Mouse (Mus musculus) small intestine, adult 2 months (tissue): ENCODE results near the gene Creb5.

Source experiments
- CTCF ChIP-seq: fragments of 200-500 bp; IDR thresholded peaks from 2 replicates; pipeline ENCODE4 v1.5.1; 2012; ENCODE audit warnings: low read depth, mild to moderate bottlenecking, control low read depth, inconsistent platforms, low read length, moderate library complexity, mixed read lengths; ENCODE audit not compliant: insufficient replicate concordance, insufficient read length; ENCODE audit errors: extremely low read depth
- POLR2A ChIP-seq: fragments of 200-500 bp; IDR thresholded peaks from 2 replicates; pipeline ENCODE4 v1.6.1; 2012; ENCODE audit warnings: low read depth, mild to moderate bottlenecking, control low read depth, inconsistent platforms, low read length, moderate library complexity

GRCm38 (mm10) chr6:53572456-53572855, 285.4 kb downstream of the Creb5 start:
- no peak for TF ChIP-seq POLR2A
- TF ChIP-seq CTCF, result no peak
